8 mouse cellular contexts compared by ENCODE assay signal in the genomic region with DNA sequence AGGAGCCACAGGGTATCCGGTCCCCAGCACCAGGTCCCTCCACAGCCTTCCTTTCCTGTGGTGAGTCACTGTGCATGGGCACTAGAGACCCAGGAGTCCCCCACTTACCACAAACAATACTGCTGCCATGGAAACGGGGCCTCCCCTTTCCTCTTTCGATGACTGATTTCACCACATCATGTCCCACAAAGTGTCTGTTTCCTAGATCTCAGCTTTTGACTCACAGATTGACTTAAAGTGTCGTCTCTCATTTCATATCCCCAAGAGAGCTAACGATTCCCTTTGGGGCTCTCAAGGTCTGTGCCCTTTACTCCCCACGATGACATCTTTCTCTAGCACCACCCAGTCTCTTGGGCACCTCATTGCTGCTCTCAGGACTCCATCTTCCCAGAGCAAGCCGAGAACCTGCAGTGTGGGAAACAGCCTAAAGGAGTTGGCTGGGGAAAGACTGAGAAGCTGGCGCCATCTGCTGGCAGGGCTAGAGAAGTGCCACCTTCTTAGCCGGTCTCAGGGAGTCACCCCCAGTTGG. TPM values are rescaled to one million over a fixed set of nuclear protein-coding genes. Genes with fewer than 3 reads are reported as not detected.
A peak's percentile ranks its signal among the peaks of the same experiment; 100 is the strongest.
DNase-seq lines count a peak whose midpoint lies in the region; ATAC-seq lines count a peak whose summit lies in the region.

No protein-coding gene starts in this region.

- no peak overlapping the region for H3K4me2 ChIP-seq in lung, embryonic 15.5 days

- no peak overlapping the region for H3K4me3 ChIP-seq in lung, embryonic 15.5 days

- no peaks in the 10 kb centered on the region for H3K9me3 ChIP-seq in lung, embryonic 15.5 days

- DNase-seq in A20 (ENCODE audit: low read depth, low spot score), result peak; percentile 74
- DNase-seq in ES-CJ7 (ENCODE audit: low read depth, low spot score), result peak; percentile 82
- DNase-seq in cerebellum, postnatal 14 days, result peak; percentile 68 to 75
- peak; percentile 78 to 85 for DNase-seq in heart, adult 18-20 months
- DNase-seq in kidney, postnatal 36 days, result peak; percentile 59 to 77
- peak; percentile 81 for DNase-seq in retina, postnatal 1 day
- peak; percentile 61 to 72 for DNase-seq in urinary bladder, postnatal 36 days (ENCODE audit: low spot score in 2 of 2)

- H3K9ac ChIP-seq in lung, embryonic 15.5 days, result no peak overlapping the region

- H3K4me1 ChIP-seq in lung, embryonic 15.5 days, result peaks cover 6% of the 10 kb centered on the region

- peaks cover 16% of the 10 kb centered on the region for H3K36me3 ChIP-seq in lung, embryonic 15.5 days

- 28% methylated on average over 9 of the region's 9 CpGs for WGBS in lung, embryonic 15.5 days

- H3K27ac ChIP-seq in lung, embryonic 15.5 days, result no peak overlapping the region

- no peaks in the 10 kb centered on the region for H3K27me3 ChIP-seq in lung, embryonic 15.5 days

- 0 out of 2 replicates have a peak, but pooled peaks have one; percentile 33 for ATAC-seq in lung, embryonic 15.5 days (ENCODE audit: borderline replicate concordance, extremely low read depth, low FRiP score, low TSS enrichment)

RNA-seq across cellular contexts. Expression of gene Mex3a, which starts 10.3 kb away (rescaled TPM):
- total RNA-seq in heart, adult 18-20 months (2021), result under 1 TPM; 0.26 to 0.35 TPM
- 15.8 and 16.8 TPM in 2 replicates for polyA plus RNA-seq in lung, embryonic 15.5 days (2015; fragmentation: Nextera tagmentation; extraction: Ambion mirVana)

RNA-seq across cellular contexts. Expression of gene Lmna, which starts 12.1 kb away (rescaled TPM):
- total RNA-seq in heart, adult 18-20 months (2021), result 100 to 1,000 TPM; 113 to 129 TPM
- polyA plus RNA-seq in lung, embryonic 15.5 days (2015; fragmentation: Nextera tagmentation; extraction: Ambion mirVana), result 111 and 121 TPM in 2 replicates

RNA-seq across cellular contexts. Expression of gene Rab25, which starts 26.2 kb away (rescaled TPM):
- under 1 TPM in 1 of 2 experiments, not detected in 1; 0.26 TPM for total RNA-seq in heart, adult 18-20 months (2021)
- 33.1 and 36.4 TPM in 2 replicates for polyA plus RNA-seq in lung, embryonic 15.5 days (2015; fragmentation: Nextera tagmentation; extraction: Ambion mirVana)

RNA-seq across cellular contexts. Expression of gene Lamtor2, which starts 31.0 kb away (rescaled TPM):
- 100 to 1,000 TPM; 102 to 104 TPM for total RNA-seq in heart, adult 18-20 months (2021)
- polyA plus RNA-seq in lung, embryonic 15.5 days (2015; fragmentation: Nextera tagmentation; extraction: Ambion mirVana), result 165 and 178 TPM in 2 replicates

RNA-seq across cellular contexts. Expression of gene Ubqln4, which starts 31.7 kb away (rescaled TPM):
- total RNA-seq in heart, adult 18-20 months (2021), result 10 to 100 TPM; 72.4 to 78.7 TPM
- 46.4 and 49.4 TPM in 2 replicates for polyA plus RNA-seq in lung, embryonic 15.5 days (2015; fragmentation: Nextera tagmentation; extraction: Ambion mirVana)
